8 mouse cellular contexts compared by ENCODE assay signal in genomic region chr9:102423919-102424671, GRCm38 (mm10).
DNase-seq lines count a peak whose midpoint lies in the region.

No protein-coding gene starts in this region.

- peak; percentile 33 to 50 for DNase-seq in layer of hippocampus, postnatal 10 days (ENCODE audit: low spot score in 2 of 2)
- DNase-seq in layer of hippocampus, adult 18-20 months (ENCODE audit: low spot score in 2 of 2): no peak
- peak; percentile 78 for DNase-seq in embryonic facial prominence, embryonic 10.5 days (ENCODE audit: low spot score)
- peak; percentile 16 to 38 for DNase-seq in heart, postnatal 10 days
- DNase-seq in liver: peak; percentile 42
- peak; percentile 57 for DNase-seq in retina, embryonic 14.5 days (ENCODE audit: low spot score)
- DNase-seq in layer of hippocampus, adult 11-12 months (ENCODE audit: low spot score): no peak
- no peak for DNase-seq in left cerebral cortex, adult 9 months (ENCODE audit: low spot score in 2 of 2)

- H3K36me3 ChIP-seq in embryonic facial prominence, embryonic 10.5 days (replicated peaks): no peaks in the 10 kb centered on the region

- H3K9me3 ChIP-seq in embryonic facial prominence, embryonic 10.5 days: no peaks in the 10 kb centered on the region

- H3K4me3 ChIP-seq in embryonic facial prominence, embryonic 10.5 days: peak overlapping the region; percentile 38

- intact Hi-C loops in heart, postnatal 10 days (cut with DNase I): no loop called here

- peaks cover 15% of the 10 kb centered on the region; the same call in 1 of the 2 replicates for H3K27me3 ChIP-seq in embryonic facial prominence, embryonic 10.5 days (replicated peaks; ENCODE audit: low read depth, poor library complexity, severe bottlenecking)

- H3K27ac ChIP-seq in embryonic facial prominence, embryonic 10.5 days (replicated peaks): peak overlapping the region; percentile 85

- 6% methylated on average over 20 of the region's 20 CpGs for WGBS in embryonic facial prominence, embryonic 10.5 days

- peaks cover 33% of the 10 kb centered on the region for H3K4me1 ChIP-seq in embryonic facial prominence, embryonic 10.5 days

Comparison
In these comparisons a context has a peak if more than half of its experiments do, and no peak if none do; other contexts are left out.
1. DNase-seq: peak in layer of hippocampus, postnatal 10 days (2 of 2), embryonic facial prominence, embryonic 10.5 days (single experiment), heart, postnatal 10 days (2 of 2), liver (single experiment) and retina, embryonic 14.5 days (single experiment); none in layer of hippocampus, adult 18-20 months (0 of 2), layer of hippocampus, adult 11-12 months (single experiment) and left cerebral cortex, adult 9 months (0 of 2).